Mouse (Mus musculus) adrenal gland, postnatal 4 days (tissue): ENCODE measurements around the gene Tlr7. TPM values are rescaled to one million over a fixed set of nuclear protein-coding genes. Genes with fewer than 3 reads are reported as not detected.
"Not testable (repeated sequence)": the region's sequence is repeated elsewhere in the genome, so short reads cannot be mapped to it uniquely, and the experiment has no call there.

Source experiments
- DNase-seq, 2 experiments: peaks; one replicate each; pipeline ENCODE4 v3.0.0; 2021 to 2022; ENCODE audit warnings: low spot score in 2 of 2, mixed read lengths in 2 of 2
- long read RNA-seq, 2 experiments: library from polyadenylated mRNA; stranded (forward); transcript quantifications; one replicate each; pipeline ENCODE4 v2.0.0; 2021
- total RNA-seq, 2 experiments: library from RNA; stranded (reverse); gene quantifications; 2 replicates each; pipeline ENCODE4 v1.2.3; 2021

Tlr7 gene
- total RNA-seq = 1 to 10 TPM; 2.2 to 3.9 TPM
- long read RNA-seq, experiment 1, partial matches to known transcripts = 0 of 2 reads
- long read RNA-seq, experiment 1, other reads (novel, unspliced or antisense) = 2 of 2 reads
- long read RNA-seq, experiment 2 = 0 reads

GRCm38 (mm10) chrX:167330399-167330798, at the start of gene Tlr7:
TSS of gene Tlr7 (minus strand) at chrX:167330558.
- DNase-seq = no peak

DNA sequence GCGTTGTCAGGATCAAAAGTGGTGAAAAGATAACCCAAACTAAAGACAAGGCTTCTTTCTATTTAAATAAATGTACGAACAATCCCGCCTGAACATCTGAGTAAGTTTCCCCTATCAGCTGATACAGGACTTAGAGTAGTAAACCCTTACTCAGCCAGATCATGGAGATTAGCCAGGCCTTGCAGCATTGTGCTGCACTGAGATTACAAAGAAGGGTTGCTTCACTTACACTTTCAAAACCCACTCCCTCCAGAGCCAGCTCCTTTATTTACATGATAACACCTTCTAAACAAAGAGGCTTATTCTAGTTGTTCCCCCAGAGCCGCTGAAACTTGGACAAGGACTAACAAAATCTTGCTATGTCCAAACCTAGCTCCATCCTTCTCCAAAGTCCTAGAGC, 49.7 kb upstream of the Tlr7 start:
- no peak for DNase-seq

GRCm38 (mm10) chrX:167361231-167361630, 30.9 kb upstream of the Tlr7 start:
- DNase-seq = not testable (repeated sequence)

DNA sequence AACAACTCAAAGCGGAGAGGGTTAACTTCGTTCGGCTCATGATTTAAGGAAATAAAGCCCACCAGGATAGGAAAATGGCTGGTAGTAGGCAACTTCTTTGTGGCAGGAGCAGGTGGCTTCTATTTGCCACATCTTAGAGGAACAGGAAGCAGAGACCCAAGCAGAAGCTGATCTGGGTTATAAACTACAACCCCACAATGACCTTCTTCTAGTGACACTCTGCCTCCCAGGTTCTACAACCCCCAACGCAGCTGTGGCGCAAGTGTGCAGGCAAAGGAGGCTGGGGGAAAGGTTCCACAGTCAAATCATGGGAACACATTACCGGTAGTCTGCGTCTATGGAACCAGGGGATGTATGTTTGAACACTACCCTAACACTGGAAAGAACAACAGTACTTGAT, 29.3 kb upstream of the Tlr7 start:
- DNase-seq = no peak

DNA sequence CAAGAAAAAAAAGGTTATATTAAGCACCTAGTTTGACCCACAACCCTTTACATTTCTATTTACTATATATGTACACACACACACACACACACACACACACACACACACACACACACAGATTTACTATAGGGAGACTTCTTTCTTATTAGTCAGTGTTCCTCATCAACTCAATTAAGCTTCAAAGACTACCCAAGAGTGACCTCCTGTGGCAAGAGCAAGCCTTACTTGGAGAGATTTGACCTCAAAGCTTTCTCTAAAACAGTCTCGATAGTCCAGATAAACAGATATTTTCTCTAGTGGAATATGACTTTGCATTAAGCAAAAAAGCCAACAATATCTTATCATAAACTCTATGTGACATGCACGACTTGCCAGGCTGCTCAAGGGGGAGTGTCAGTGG, 27.1 kb upstream of the Tlr7 start:
- DNase-seq = no peak

GRCm38 (mm10) chrX:167355965-167356364, 25.6 kb upstream of the Tlr7 start:
- DNase-seq = no peak

GRCm38 (mm10) chrX:167353617-167354016, 23.3 kb upstream of the Tlr7 start:
- DNase-seq = no peak

- DNase-seq = no peak
Observed at GRCm38 (mm10) chrX:167346440-167346839, 16.1 kb upstream of the Tlr7 start.

DNA sequence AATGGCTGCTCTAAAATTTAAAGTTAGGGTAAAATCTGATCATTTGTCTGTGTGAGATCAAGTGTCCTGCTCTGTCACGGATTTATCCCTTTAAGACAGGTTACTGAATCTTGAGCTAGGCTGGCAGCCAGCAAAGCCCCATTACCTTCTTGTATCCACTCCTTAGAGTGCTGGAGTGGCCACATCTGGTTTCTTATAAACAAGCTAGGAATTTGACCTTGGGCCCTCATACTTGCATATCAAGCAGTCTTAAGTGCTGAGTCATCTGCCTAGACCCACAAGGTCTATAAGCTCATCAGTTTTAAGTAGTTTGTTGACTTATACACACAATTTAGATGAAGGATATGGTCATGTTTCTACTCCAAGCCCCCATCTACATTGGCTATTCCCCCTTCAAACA, 14.0 kb upstream of the Tlr7 start:
- no peak for DNase-seq

GRCm38 (mm10) chrX:167341811-167342210, 11.5 kb upstream of the Tlr7 start:
- no peak for DNase-seq

DNA sequence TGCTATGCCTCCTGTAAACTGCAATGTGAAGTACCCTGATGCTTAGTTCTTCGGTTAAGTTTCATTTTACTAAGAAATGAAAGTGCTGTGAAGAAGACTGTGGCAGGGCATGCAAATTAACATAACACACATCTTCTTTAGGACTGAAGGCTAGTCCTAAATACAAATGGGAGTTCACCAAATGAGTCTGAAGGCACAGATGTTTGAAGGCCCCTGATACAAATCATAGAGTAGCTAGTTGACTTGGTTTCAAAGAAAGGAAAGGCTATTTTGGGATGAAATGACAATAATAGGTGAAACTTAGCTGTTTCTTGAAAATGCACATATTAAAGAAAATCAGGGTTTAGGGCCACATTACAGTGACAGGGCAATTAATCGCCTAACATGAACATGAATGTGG, 9.8 kb upstream of the Tlr7 start:
- no peak for DNase-seq

- no peak for DNase-seq
Observed at GRCm38 (mm10) chrX:167337990-167338389, 7.6 kb upstream of the Tlr7 start.

GRCm38 (mm10) chrX:167334571-167334970, 4.2 kb upstream of the Tlr7 start:
- DNase-seq = no peak

DNA sequence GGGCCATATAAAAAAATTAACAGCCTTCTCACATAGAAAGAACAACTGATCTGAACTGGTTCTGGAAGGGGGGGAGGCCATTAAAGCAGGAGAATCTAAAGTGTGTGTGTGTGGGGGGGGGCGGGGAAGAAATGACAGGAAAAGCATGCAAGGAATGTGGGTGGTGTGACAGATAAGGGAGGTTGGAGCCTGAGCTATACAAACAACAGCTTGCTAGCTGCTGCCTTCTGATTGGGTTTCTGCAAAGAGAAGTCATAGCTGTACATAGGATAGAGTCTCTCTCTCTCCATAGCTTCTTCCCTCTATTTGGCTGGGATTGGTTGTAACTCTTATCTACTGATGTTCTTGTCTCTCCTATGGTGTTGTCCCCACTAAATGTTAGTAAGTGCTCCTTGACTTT, 2.2 kb upstream of the Tlr7 start:
- no peak for DNase-seq

- no peak for DNase-seq
Observed at GRCm38 (mm10) chrX:167330993-167331392, 635 bp upstream of the Tlr7 start.

GRCm38 (mm10) chrX:167329620-167330019, 738 bp downstream of the Tlr7 start:
- DNase-seq = no peak

DNA sequence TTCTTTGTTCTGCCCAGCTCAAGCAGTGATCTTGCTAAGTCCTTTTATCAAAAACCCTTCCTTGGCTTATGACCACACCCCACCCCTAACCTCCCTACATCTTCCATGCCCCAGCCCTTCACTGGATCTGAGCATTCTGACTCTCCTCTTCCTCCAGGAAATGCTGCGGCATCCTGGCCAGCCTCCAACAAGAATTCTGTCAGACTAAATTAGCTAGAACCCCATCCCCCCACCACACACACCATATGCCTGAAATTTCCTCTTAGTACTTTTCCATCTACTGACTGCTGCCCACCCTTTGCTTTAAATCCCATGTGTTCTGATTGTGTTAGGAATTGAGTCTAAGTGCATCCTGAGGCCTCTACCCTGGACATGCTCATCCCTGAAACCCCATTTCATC, 1.3 kb downstream of the Tlr7 start:
- no peak for DNase-seq

GRCm38 (mm10) chrX:167328519-167328918, 1.8 kb downstream of the Tlr7 start:
- DNase-seq = no peak

- no peak for DNase-seq
Observed at GRCm38 (mm10) chrX:167323742-167324141, 6.6 kb downstream of the Tlr7 start.

DNA sequence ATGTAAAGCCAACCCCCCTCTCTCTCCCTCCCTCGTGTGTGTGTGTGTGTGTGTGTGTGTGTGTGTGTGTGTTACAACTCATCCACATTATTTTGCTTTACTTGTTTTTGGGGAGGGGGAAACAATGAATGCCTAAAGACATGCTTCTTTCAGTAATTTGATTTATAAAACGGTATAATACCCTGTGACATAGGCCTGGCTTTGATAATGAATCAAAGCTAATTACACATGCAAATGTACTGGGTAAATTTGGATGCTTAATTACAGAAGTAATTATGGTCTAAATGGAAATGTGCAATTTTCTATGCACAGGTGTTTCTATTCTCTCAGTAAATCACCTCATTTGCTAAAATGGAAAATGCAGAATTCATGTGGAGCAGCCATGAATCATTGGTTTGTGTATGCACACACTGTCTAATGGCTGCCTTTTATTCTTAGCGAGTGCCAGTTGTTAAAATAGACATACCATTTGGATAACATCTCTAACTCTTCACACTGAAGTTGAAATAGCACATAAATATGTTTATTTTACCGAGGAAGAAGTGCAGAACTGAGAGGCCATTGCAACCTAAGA, 9.0 kb downstream of the Tlr7 start:
- no peak for DNase-seq

DNA sequence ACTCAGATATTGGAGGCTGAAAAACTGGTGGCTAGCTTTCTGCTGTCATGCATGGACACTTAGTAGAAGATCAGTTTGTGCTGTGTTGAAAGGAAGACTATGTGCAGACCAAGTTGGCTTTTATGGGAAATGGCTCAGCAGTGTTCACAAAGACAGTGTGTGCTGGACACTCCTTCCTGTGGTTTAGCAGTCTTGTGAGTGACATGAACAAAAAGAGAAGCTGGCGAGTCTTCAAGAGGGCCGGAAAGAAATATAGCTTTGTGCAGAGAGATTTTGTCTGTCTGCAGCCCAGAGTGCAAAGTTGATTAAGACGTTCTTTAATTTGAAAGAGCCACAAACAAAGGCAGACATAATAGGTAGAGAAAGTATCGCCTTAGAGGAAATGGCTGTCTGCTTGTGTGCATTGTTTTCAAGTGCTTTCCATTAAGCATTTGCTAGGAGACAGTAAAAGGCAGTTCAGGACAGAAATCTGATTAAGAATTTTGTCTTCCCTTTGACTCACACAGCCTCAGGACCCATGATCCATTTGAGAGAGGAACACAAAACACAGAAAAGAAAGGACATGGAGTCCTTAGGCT, 11.4 kb downstream of the Tlr7 start:
- no peak for DNase-seq

DNA sequence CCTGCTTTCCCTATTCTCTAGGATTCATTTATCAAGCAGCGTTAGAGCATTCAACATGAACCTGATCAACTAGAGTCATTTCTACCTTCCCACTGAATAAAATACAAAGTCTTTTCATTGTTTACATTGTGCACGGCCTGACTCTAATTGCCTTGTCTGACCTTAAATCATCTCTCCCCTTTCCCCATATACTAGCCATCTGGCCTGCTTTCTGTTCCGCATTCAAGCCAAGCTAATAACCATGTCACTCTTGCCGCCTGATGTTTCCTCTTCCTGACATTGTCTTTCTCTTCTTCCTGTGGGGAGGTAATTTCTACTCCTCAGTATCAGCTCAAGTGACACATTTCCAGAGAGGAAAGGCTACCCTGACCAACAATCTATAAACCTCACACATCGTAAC, 14.6 kb downstream of the Tlr7 start:
- no peak for DNase-seq

DNA sequence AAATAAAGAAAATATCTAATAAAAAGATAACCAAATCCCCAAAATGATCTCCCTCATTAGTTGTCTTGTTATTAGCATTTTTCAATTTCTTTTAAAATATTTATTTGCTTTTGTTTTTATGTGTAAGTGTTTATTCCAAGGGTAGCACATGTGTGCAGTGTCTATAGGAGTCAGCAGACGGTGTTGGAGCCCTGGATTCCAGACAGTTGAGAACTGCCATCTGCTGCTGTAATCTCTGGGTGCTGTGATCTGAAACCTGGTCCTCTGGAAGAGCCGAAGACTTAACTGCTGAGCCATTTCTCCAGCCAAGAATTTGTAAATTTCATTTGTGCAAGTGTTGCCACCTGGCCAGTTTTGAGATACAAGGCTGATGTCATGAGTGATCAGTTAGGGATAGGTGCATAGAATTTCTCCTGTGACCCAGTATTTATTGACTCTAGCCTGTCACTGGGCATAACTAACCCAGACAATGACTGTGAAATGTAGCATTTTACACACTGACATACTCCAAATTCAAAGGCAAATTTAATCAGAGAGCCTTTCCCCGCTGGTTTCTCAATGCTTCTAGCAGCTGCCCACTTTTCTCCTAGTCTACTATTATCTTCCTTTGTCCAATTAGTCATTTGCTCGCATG, 15.1 kb downstream of the Tlr7 start:
- DNase-seq = no peak
